Mouse (Mus musculus) neural tube, embryonic 14.5 days (tissue): ENCODE measurements around the gene Ak5. TPM values are rescaled to one million over a fixed set of nuclear protein-coding genes. Genes with fewer than 3 reads are reported as not detected.

Source experiments
- ATAC-seq: fragments of 200-750 bp; cut with Nextera tagmentation; 2 replicates; pipeline ENCODE4 v1.8.0; 2017; ENCODE audit warnings: low read depth, mild to moderate bottlenecking, moderate TSS enrichment, moderate library complexity
- H3K27ac ChIP-seq: fragments of 300-500 bp; sonication (generic); 2 replicates; pipeline ENCODE4 v1.5.1; 2014; ENCODE audit warnings: low read depth, mild to moderate bottlenecking, control low read depth, low read length, moderate library complexity, mixed read lengths
- H3K27me3 ChIP-seq: fragments of 300-500 bp; sonication (generic); 2 replicates; pipeline ENCODE4 v1.6.1; 2014; ENCODE audit warnings: low read length; ENCODE audit not compliant: control insufficient read depth, insufficient read depth
- H3K36me3 ChIP-seq: fragments of 300-500 bp; sonication (generic); 2 replicates; pipeline ENCODE4 v1.6.1; 2014; ENCODE audit warnings: low read length, mixed read lengths; ENCODE audit not compliant: control insufficient read depth, insufficient read depth
- H3K4me1 ChIP-seq: fragments of 300-500 bp; sonication (generic); 2 replicates; pipeline ENCODE4 v1.6.1; 2014; ENCODE audit warnings: low read length; ENCODE audit not compliant: control insufficient read depth, insufficient read depth
- H3K4me2 ChIP-seq: fragments of 300-500 bp; sonication (generic); 2 replicates; pipeline ENCODE4 v1.6.1; 2014; ENCODE audit warnings: mild to moderate bottlenecking, low read depth, low read length, control low read depth
- H3K4me3 ChIP-seq: fragments of 300-500 bp; sonication (generic); 2 replicates; pipeline ENCODE4 v1.5.1; 2014; ENCODE audit warnings: low read depth, low read length, control low read depth, mixed read lengths
- H3K9ac ChIP-seq: fragments of 300-500 bp; sonication (generic); replicated peaks from 2 replicates; pipeline ENCODE4 v1.6.1; 2014; ENCODE audit warnings: low read depth, mild to moderate bottlenecking, control low read depth, low read length, mixed read lengths
- H3K9me3 ChIP-seq: fragments of 300-500 bp; sonication (generic); 2 replicates; pipeline ENCODE4 v1.6.1; 2016; ENCODE audit warnings: low read length; ENCODE audit not compliant: control insufficient read depth
- WGBS: fragments of 180-500 bp; shearing (Covaris S2); extraction: QIAGEN DNeasy Blood & Tissue Kit; methylation state at CpG from one replicate; pipeline ENCODE4 v1.1.7; 2014; 5-methylcytosine and 5-hydroxymethylcytosine counted together
- polyA plus RNA-seq: library from polyadenylated mRNA; unstranded; fragments of >200 nt; fragmentation: Nextera tagmentation; extraction: Ambion mirVana; gene quantifications from 2 replicates; pipeline ENCODE4 v1.2.1, GENCODE M21; 2014

Gene Ak5
- polyA plus RNA-seq, 1 experiment from 2014 or later, result 24.1 TPM

DNA sequence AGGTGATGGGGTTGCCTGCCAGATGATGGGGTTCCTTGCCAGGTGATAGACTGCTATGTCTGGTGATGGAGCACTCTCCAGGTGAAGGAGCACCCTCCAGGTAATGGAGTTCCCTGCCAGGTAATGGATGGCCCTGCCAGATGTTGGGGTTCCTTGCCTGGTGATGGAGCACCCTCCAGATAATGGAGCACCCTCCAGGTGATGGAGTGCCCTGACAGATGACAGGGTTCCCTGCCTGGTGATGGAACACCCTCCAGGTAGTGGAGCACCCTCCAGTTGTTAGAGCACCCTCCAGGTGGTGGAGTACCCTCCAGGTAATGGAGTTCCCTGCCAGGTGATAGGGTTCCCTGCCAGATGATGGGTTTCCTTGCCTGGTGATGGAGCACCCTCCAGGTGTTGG lies 104.3 kb downstream of the Ak5 start:
- Histone ChIP-seq H3K36me3 (no peaks in the 10 kb centered on the region), H3K4me2 (no peak overlapping the region), H3K27ac (no peak overlapping the region), H3K27me3 (no peaks in the 10 kb centered on the region), H3K4me3 (no peak overlapping the region), H3K9ac (no peak overlapping the region), H3K9me3 (no peaks in the 10 kb centered on the region), H3K4me1 (no peaks in the 10 kb centered on the region)
- ATAC-seq, result no peak

DNA sequence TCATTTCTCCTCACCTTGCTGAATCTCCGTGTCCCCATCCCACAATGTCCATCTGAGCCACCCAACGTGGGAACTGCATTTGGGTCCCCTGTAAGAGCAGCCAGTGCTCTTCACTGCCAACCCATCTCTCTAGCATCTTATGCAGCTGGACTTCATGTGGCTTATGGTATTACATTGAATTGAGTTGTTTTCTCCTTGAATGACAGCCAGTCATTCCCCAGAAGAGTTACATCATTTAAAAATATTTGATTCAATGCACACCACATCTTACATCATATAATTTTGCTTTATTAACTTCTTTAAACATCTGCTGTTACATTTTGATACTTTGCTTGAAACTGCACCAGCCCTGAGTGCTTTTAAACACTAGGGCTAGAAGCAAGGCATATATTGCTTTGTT lies 106.5 kb downstream of the Ak5 start:
- Histone ChIP-seq H3K4me3 (no peak overlapping the region), H3K27me3 (no peaks in the 10 kb centered on the region), H3K9ac (no peak overlapping the region), H3K4me1 (no peaks in the 10 kb centered on the region), H3K36me3 (no peaks in the 10 kb centered on the region), H3K27ac (no peak overlapping the region), H3K9me3 (no peaks in the 10 kb centered on the region), H3K4me2 (no peak overlapping the region)
- ATAC-seq, result no peak
- 76% methylated on average over 2 of the region's 2 CpGs for WGBS

DNA sequence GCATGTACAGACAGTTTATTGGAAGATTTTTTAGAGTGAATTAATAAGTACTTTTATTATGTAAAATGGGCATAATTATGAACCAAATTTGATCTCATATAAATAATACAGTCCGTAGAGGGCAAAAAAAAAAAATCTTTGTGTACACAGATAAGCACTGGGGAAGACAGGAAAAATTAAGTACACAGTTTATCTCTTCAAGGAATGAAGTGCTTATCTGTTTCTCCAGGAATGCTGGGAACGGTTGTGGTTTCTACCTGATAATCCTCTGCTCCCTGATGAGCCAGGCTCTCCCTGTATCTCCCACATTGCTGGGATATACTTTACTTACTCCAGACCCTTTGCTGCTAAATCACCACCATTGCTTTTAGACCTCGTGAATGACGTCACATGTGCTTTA lies 108.9 kb downstream of the Ak5 start:
- H3K27me3 ChIP-seq, result no peaks in the 10 kb centered on the region
- 80% methylated on average over 4 of the region's 4 CpGs for WGBS
- no peaks in the 10 kb centered on the region for H3K4me1 ChIP-seq
- no peak overlapping the region for H3K4me3 ChIP-seq
- no peak overlapping the region for H3K27ac ChIP-seq
- H3K9ac ChIP-seq, result no peak overlapping the region
- no peaks in the 10 kb centered on the region for H3K9me3 ChIP-seq
- ATAC-seq, result no peak
- H3K36me3 ChIP-seq, result no peaks in the 10 kb centered on the region
- H3K4me2 ChIP-seq, result no peak overlapping the region

DNA sequence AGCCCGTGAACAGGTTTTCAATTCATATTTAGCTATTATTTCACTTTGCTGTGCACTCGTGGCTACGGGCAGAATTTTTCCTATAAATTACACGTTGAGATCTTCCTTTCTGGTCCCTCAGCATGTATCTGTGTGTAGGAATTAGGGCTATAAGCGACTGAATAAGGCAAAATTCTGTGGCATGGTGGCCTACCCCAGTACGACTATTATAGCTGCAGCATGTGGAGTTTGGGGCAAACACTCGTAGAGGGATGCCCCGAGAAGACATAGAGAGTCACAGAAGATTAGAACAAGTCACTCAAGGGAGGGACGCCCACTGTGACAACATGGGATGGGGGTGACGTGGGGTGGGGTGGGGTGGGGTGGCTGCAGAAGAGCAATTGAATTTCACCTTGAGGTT lies 110.1 kb downstream of the Ak5 start:
- Histone ChIP-seq H3K4me3 (no peak overlapping the region), H3K27me3 (no peaks in the 10 kb centered on the region), H3K27ac (no peak overlapping the region), H3K9me3 (no peaks in the 10 kb centered on the region), H3K36me3 (no peaks in the 10 kb centered on the region), H3K4me1 (no peaks in the 10 kb centered on the region), H3K4me2 (no peak overlapping the region), H3K9ac (no peak overlapping the region)
- 65% methylated on average over 10 of the region's 10 CpGs for WGBS
- ATAC-seq, result no peak

DNA sequence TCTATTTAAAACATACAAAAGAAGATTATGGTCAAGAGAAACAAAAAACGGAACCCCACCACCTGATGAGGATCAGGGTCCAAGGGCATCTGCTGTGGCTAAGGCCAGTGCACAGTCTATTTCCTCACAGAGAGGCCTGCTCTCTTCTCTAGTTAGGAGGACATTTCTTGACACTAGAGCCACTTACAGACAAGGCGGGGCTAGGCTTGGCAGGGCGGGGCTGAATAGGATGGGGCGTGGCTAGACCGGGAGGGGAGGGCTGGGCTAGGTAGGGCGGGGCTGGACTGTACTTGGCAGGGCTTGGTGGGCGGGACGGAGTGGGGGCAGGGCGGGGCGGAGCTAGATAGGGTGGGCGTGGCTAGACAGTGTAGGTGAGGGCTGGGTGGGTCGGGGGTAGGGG lies 110.5 kb downstream of the Ak5 start:
- no peaks in the 10 kb centered on the region for H3K4me1 ChIP-seq
- H3K9me3 ChIP-seq, result no peaks in the 10 kb centered on the region
- no peak overlapping the region for H3K9ac ChIP-seq
- H3K27me3 ChIP-seq, result no peaks in the 10 kb centered on the region
- H3K4me3 ChIP-seq, result no peak overlapping the region
- no peak overlapping the region for H3K27ac ChIP-seq
- 33% methylated on average over 12 of the region's 12 CpGs for whole genome bisulfite sequencing
- H3K4me2 ChIP-seq, result no peak overlapping the region
- no peak for ATAC-seq
- no peaks in the 10 kb centered on the region for H3K36me3 ChIP-seq

DNA sequence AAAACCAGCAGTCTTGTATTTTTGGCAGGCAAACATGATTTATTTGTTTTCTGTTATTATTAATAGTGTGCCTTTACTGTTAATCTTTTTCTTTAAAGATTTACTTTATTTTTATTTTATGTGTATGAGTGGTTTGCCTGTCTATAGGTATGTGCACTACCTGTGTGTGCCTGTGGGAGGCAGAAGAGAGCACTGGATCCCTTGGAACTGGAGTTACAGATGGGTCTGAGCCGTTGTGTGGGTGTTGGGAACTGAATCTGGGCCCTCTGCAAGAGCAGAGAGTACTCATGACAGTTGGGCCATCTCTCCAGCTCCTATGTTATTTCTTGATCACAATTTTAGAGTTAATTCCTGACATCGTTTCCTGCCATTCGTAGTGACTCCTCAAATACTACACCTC lies 111.2 kb downstream of the Ak5 start:
- H3K9me3 ChIP-seq, result no peaks in the 10 kb centered on the region
- WGBS, result 94% methylated on average over 3 of the region's 3 CpGs
- H3K4me1 ChIP-seq, result no peaks in the 10 kb centered on the region
- H3K36me3 ChIP-seq, result no peaks in the 10 kb centered on the region
- no peak overlapping the region for H3K9ac ChIP-seq
- no peak overlapping the region for H3K27ac ChIP-seq
- no peaks in the 10 kb centered on the region for H3K27me3 ChIP-seq
- ATAC-seq, result no peak
- H3K4me2 ChIP-seq, result no peak overlapping the region
- H3K4me3 ChIP-seq, result no peak overlapping the region

DNA sequence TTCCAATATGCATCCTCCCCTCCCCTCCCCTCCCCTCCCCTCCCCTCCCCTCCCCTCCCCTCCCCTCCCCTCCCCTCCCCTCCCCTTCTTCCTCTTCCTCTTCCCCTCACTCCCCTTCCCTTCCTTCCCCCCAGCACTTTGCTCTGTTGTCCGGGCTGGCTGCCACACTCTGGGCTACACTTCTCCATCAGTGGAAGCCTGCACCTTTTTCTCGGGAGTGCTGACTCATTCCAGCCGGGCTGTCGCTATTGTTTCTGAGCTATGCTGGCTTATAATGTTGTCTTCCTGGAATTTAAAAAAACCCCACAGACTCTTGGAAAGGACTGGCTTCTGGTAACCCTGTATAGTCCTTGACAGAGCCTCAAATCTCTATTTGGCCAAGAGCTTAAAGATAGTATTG lies 111.7 kb downstream of the Ak5 start:
- 76% methylated on average over 3 of the region's 4 CpGs for WGBS
- Histone ChIP-seq H3K4me2 (no peak overlapping the region), H3K4me3 (no peak overlapping the region), H3K27ac (no peak overlapping the region), H3K27me3 (no peaks in the 10 kb centered on the region), H3K9me3 (no peaks in the 10 kb centered on the region), H3K36me3 (no peaks in the 10 kb centered on the region), H3K9ac (no peak overlapping the region), H3K4me1 (no peaks in the 10 kb centered on the region)
- ATAC-seq, result no peak

DNA sequence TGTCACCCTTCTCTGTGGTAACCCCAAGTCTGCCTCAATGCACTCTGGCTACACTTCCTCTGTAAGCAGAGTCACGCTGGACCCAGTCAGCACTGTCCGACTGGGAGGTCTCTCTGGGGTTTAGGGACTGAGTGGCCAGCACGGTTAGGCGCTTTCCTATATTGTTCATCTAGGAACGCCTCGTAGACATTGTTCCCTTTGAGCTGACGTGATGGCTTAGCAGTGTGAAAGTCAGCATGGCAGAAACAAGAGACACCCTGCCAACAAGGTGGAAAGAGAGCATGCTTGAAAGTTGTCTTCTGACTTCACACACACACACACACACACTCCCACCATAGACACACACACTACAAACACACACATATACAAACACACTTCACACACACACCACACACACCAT lies 112.9 kb downstream of the Ak5 start:
- Histone ChIP-seq H3K9ac (no peak overlapping the region), H3K27me3 (no peaks in the 10 kb centered on the region), H3K4me2 (no peak overlapping the region), H3K9me3 (no peaks in the 10 kb centered on the region), H3K4me3 (no peak overlapping the region), H3K36me3 (no peaks in the 10 kb centered on the region), H3K27ac (no peak overlapping the region), H3K4me1 (no peaks in the 10 kb centered on the region)
- 54% methylated on average over 7 of the region's 7 CpGs for WGBS
- ATAC-seq, result no peak

DNA sequence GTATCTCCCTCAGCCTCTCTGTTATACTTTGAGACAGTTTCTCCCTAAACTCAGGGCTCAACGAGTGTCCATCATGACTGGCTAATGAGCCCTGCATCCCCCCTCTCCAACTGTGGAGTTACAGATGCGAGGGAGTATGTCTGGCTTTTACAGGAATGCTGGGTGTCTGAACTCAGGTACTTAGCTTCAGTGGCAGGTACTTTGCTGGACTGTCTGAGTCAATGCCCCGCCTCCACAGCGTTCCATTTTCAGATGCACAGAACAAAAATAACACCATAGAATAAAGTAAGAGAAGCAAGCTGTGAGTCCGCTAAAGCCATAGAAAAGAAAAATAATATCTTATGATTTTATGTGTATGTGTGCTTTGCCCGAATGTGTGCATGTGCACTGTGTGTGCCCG lies 113.8 kb downstream of the Ak5 start:
- H3K36me3 ChIP-seq, result no peaks in the 10 kb centered on the region
- 90% methylated on average over 7 of the region's 7 CpGs for WGBS
- no peak overlapping the region for H3K4me2 ChIP-seq
- H3K9ac ChIP-seq, result no peak overlapping the region
- H3K9me3 ChIP-seq, result no peaks in the 10 kb centered on the region
- ATAC-seq, result no peak
- no peak overlapping the region for H3K4me3 ChIP-seq
- no peaks in the 10 kb centered on the region for H3K4me1 ChIP-seq
- no peak overlapping the region for H3K27ac ChIP-seq
- H3K27me3 ChIP-seq, result no peaks in the 10 kb centered on the region

DNA sequence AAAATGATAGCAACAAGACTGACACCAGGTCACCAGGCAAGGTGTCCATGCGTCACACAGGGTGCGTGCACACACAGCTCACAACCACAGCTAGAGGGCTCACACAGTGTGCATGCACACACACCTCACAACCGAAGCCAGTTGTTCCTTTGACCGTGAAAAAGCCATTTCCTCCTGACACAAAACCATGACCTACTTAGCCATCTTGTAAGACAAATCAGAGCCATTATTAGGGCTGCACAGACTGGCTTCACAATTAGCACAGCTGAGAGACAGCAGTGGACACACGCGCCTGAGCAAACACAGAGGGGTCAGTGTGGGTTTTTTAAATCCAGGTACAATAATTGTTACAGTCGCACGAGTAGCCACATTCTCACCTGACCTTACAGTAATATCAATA lies 115.5 kb downstream of the Ak5 start:
- H3K27ac ChIP-seq, result no peak overlapping the region
- H3K4me1 ChIP-seq, result no peaks in the 10 kb centered on the region
- no peak overlapping the region for H3K4me2 ChIP-seq
- no peak overlapping the region for H3K4me3 ChIP-seq
- no peaks in the 10 kb centered on the region for H3K9me3 ChIP-seq
- H3K36me3 ChIP-seq, result no peaks in the 10 kb centered on the region
- ATAC-seq, result no peak
- H3K27me3 ChIP-seq, result no peaks in the 10 kb centered on the region
- H3K9ac ChIP-seq, result no peak overlapping the region
- WGBS, result 87% methylated on average over 8 of the region's 8 CpGs
